22 mouse cellular contexts compared by ENCODE assay signal in the genomic region with DNA sequence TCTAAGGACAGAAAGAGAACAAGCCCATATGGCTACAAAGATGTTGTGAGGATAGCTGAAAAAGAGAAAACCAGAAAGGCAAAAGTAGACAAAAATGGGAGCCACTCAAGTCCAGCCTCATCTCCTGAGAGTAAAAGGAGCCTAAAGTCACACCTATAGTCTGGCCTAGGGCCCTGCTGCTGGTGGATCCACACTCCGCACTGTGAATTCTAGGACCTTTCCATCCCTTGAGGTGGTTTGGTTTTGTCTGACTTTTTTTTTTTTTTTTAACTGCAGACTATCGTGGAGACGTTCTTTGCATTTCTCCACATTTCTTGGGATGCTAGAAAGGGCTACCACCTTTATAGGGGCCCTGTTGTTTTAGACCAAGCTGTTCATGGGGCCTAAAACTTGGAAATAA. TPM values are rescaled to one million over a fixed set of nuclear protein-coding genes. Genes with fewer than 3 reads are reported as not detected.
A peak's percentile ranks its signal among the peaks of the same experiment; 100 is the strongest.
DNase-seq lines count a peak whose midpoint lies in the region; ATAC-seq and TF ChIP-seq lines count a peak whose summit lies in the region.
"Had no signal": no experiment of that assay in that cellular context is flagged by ENCODE, and none has a peak within 500 bp of the region (broad histone marks: within the 10 kb centered on the region; RNA-seq: fewer than 3 reads in every experiment).

No protein-coding gene starts in this region.

- TF ChIP-seq CTCF in heart, adult 2 months (IDR thresholded peaks at IDR 0.05), result no peak

- H3K27ac ChIP-seq in heart, adult 2 months, result no peak overlapping the region
- H3K27ac ChIP-seq in midbrain, embryonic 11.5 days (ENCODE audit: low read depth, low read length), result no peak overlapping the region
- no peak overlapping the region for H3K27ac ChIP-seq in midbrain, embryonic 14.5 days (replicated peaks; ENCODE audit: low read depth, low read length)
- H3K27ac ChIP-seq in neural tube, embryonic 15.5 days (replicated peaks), result no peak overlapping the region
- H3K27ac ChIP-seq in limb, embryonic 10.5 days, result no peak overlapping the region

- no peak overlapping the region for H3K4me2 ChIP-seq in midbrain, embryonic 11.5 days
- H3K4me2 ChIP-seq in midbrain, embryonic 14.5 days (ENCODE audit: low read length), result no peak overlapping the region
- H3K4me2 ChIP-seq in neural tube, embryonic 15.5 days, result no peak overlapping the region

- WGBS in heart, adult 2 months, result 92% methylated on average over 3 of the region's 3 CpGs
- 92% methylated on average over 3 of the region's 3 CpGs for WGBS in midbrain, embryonic 11.5 days
- 91% methylated on average over 3 of the region's 3 CpGs for WGBS in midbrain, embryonic 14.5 days
- whole genome bisulfite sequencing in neural tube, embryonic 15.5 days, result 94% methylated on average over 3 of the region's 3 CpGs
- 91% methylated on average over 3 of the region's 3 CpGs for WGBS in limb, embryonic 10.5 days

- intact Hi-C loops in heart, adult 2 months (cut with DNase I), result no loop called here

- DNase-seq in heart, adult 11 months, result peak; percentile 55
- DNase-seq in heart, adult 2 months, result no peak
- DNase-seq in midbrain, embryonic 11.5 days (ENCODE audit: low spot score, missing footprints), result peak; percentile 54
- DNase-seq in midbrain, embryonic 14.5 days, result no peak
- DNase-seq in neural tube, embryonic 10.5 days (ENCODE audit: extremely low spot score, low spot score), result peak; percentile 4
- peak; percentile 2 for DNase-seq in limb, embryonic 10.5 days (ENCODE audit: low spot score)
- DNase-seq in kidney, postnatal 25 days, result no peak
- DNase-seq: adrenal gland, adult 2 months; adrenal gland, adult 8-10 months; adrenal gland, postnatal 10 days; adrenal gland, postnatal 14 days; adrenal gland, postnatal 25 days; adrenal gland, postnatal 36 days; B cell, adult 2 months; cerebellum, adult 11 months; cerebellum, adult 11-12 months had no signal

- H3K4me1 ChIP-seq in heart, adult 2 months (ENCODE audit: control insufficient read depth, insufficient read depth, low read length), result no peaks in the 10 kb centered on the region
- no peaks in the 10 kb centered on the region for H3K4me1 ChIP-seq in midbrain, embryonic 11.5 days (ENCODE audit: control insufficient read depth, insufficient read depth, low read length)
- H3K4me1 ChIP-seq in midbrain, embryonic 14.5 days (ENCODE audit: control insufficient read depth, insufficient read depth, low read length), result no peaks in the 10 kb centered on the region
- no peaks in the 10 kb centered on the region for H3K4me1 ChIP-seq in neural tube, embryonic 15.5 days
- no peaks in the 10 kb centered on the region for H3K4me1 ChIP-seq in limb, embryonic 10.5 days

- TF ChIP-seq EP300 in heart, adult 2 months (IDR thresholded peaks at IDR 0.05; ENCODE audit: insufficient read depth, low read depth, low read length), result no peak

- TF ChIP-seq POLR2A in heart, adult 2 months (IDR thresholded peaks at IDR 0.05; ENCODE audit: insufficient read depth, low read depth, low read length), result no peak

- no peaks in the 10 kb centered on the region for H3K9me3 ChIP-seq in midbrain, embryonic 11.5 days (ENCODE audit: control insufficient read depth, low read length)
- H3K9me3 ChIP-seq in midbrain, embryonic 14.5 days (ENCODE audit: control insufficient read depth, low read length), result no peaks in the 10 kb centered on the region
- no peaks in the 10 kb centered on the region for H3K9me3 ChIP-seq in neural tube, embryonic 15.5 days (replicated peaks)
- no peaks in the 10 kb centered on the region for H3K9me3 ChIP-seq in limb, embryonic 10.5 days (replicated peaks)
- H3K9me3 ChIP-seq: G1E had no signal

- no peak for ATAC-seq in midbrain, embryonic 11.5 days (ENCODE audit: low FRiP score)
- no peak for ATAC-seq in midbrain, embryonic 14.5 days (ENCODE audit: low FRiP score, low TSS enrichment)
- no peak for ATAC-seq in neural tube, embryonic 15.5 days (ENCODE audit: low FRiP score)
- ATAC-seq: activated CD4-positive, CD25-positive, alpha-beta regulatory T cell, adult 4 months; CD4-positive, CD25-positive, alpha-beta regulatory T cell, adult 4 months; Patski had no signal

- no peaks in the 10 kb centered on the region for H3K27me3 ChIP-seq in heart, adult 2 months (ENCODE audit: control insufficient read depth, insufficient read depth, low read length)
- H3K27me3 ChIP-seq in midbrain, embryonic 11.5 days (ENCODE audit: control insufficient read depth, insufficient read depth, low read length), result no peaks in the 10 kb centered on the region
- no peaks in the 10 kb centered on the region for H3K27me3 ChIP-seq in midbrain, embryonic 14.5 days (ENCODE audit: control insufficient read depth, insufficient read depth, low read length)
- no peaks in the 10 kb centered on the region for H3K27me3 ChIP-seq in neural tube, embryonic 15.5 days (replicated peaks)
- H3K27me3 ChIP-seq in limb, embryonic 10.5 days (ENCODE audit: low read depth, poor library complexity, severe bottlenecking), result no peaks in the 10 kb centered on the region
- H3K27me3 ChIP-seq: CH12.LX, Patski had no signal

- H3K36me3 ChIP-seq in heart, adult 2 months (ENCODE audit: control insufficient read depth, insufficient read depth, low read length), result no peaks in the 10 kb centered on the region; the same call in 1 of the 2 replicates
- peaks cover 2% of the 10 kb centered on the region; the same call in 1 of the 2 replicates for H3K36me3 ChIP-seq in midbrain, embryonic 11.5 days (ENCODE audit: control insufficient read depth, insufficient read depth, low read length)
- peaks cover 60% of the 10 kb centered on the region for H3K36me3 ChIP-seq in midbrain, embryonic 14.5 days (ENCODE audit: control insufficient read depth, insufficient read depth, low read length)
- peaks cover 70% of the 10 kb centered on the region for H3K36me3 ChIP-seq in neural tube, embryonic 15.5 days
- H3K36me3 ChIP-seq in limb, embryonic 10.5 days, result peaks cover 83% of the 10 kb centered on the region

- H3K9ac ChIP-seq in heart, adult 2 months (ENCODE audit: low read depth, low read length), result no peak overlapping the region
- H3K9ac ChIP-seq in midbrain, embryonic 11.5 days (ENCODE audit: low read length), result no peak overlapping the region
- H3K9ac ChIP-seq in midbrain, embryonic 14.5 days (replicated peaks; ENCODE audit: low read length), result no peak overlapping the region
- H3K9ac ChIP-seq in neural tube, embryonic 15.5 days (replicated peaks), result no peak overlapping the region

- H3K4me3 ChIP-seq in heart, adult 2 months, result no peak overlapping the region
- no peak overlapping the region for H3K4me3 ChIP-seq in midbrain, embryonic 11.5 days (ENCODE audit: low read depth, low read length)
- H3K4me3 ChIP-seq in midbrain, embryonic 14.5 days (replicated peaks; ENCODE audit: low read depth, low read length), result no peak overlapping the region
- H3K4me3 ChIP-seq in neural tube, embryonic 15.5 days (replicated peaks), result no peak overlapping the region
- no peak overlapping the region for H3K4me3 ChIP-seq in limb, embryonic 10.5 days

- H3K79me2 ChIP-seq in heart, adult 2 months (replicated peaks; ENCODE audit: control insufficient read depth, insufficient read depth, low read length), result no peaks in the 10 kb centered on the region

RNA-seq across cellular contexts. Expression of gene A430033K04Rik, which starts 18.4 kb away (rescaled TPM):
- 1 to 10 TPM; 3.5 to 4.3 TPM for total RNA-seq in heart, adult 2 months (2021)
- polyA plus RNA-seq in heart, adult 2 months (2012; rRNA removed), result 0.98 and 2.9 TPM in 2 replicates
- 10.6 and 11.2 TPM in 2 replicates for polyA plus RNA-seq in midbrain, embryonic 11.5 days (2014; fragmentation: Nextera tagmentation; extraction: Ambion mirVana)
- polyA plus RNA-seq in midbrain, embryonic 14.5 days (2014; fragmentation: Nextera tagmentation; extraction: Ambion mirVana), result 17.4 and 22.6 TPM in 2 replicates
- 22.1 and 22.2 TPM in 2 replicates for polyA plus RNA-seq in neural tube, embryonic 15.5 days (2015; fragmentation: Nextera tagmentation; extraction: Ambion mirVana)
- polyA plus RNA-seq in limb, embryonic 10.5 days (2016; fragmentation: Nextera tagmentation; extraction: Ambion mirVana), result 9.3 and 13.4 TPM in 2 replicates

RNA-seq across cellular contexts. Expression of gene Zfp68, which starts 21.5 kb away (rescaled TPM):
- total RNA-seq in heart, adult 2 months (2021), result 10 to 100 TPM; 17.7 to 19.4 TPM
- 6.8 and 13.8 TPM in 2 replicates for polyA plus RNA-seq in heart, adult 2 months (2012; rRNA removed)
- polyA plus RNA-seq in midbrain, embryonic 11.5 days (2014; fragmentation: Nextera tagmentation; extraction: Ambion mirVana), result 73.1 and 81.9 TPM in 2 replicates
- polyA plus RNA-seq in midbrain, embryonic 14.5 days (2014; fragmentation: Nextera tagmentation; extraction: Ambion mirVana), result 94.7 and 108 TPM in 2 replicates
- 66.9 and 69.6 TPM in 2 replicates for polyA plus RNA-seq in neural tube, embryonic 15.5 days (2015; fragmentation: Nextera tagmentation; extraction: Ambion mirVana)
- polyA plus RNA-seq in limb, embryonic 10.5 days (2016; fragmentation: Nextera tagmentation; extraction: Ambion mirVana), result 58.4 and 70.5 TPM in 2 replicates

Comparison
In these comparisons a context has a peak if more than half of its experiments do, and no peak if none do; other contexts are left out.
1. DNase-seq: peak in heart, adult 11 months (single experiment), midbrain, embryonic 11.5 days (single experiment), neural tube, embryonic 10.5 days (single experiment) and limb, embryonic 10.5 days (single experiment); none in heart, adult 2 months (0 of 2), midbrain, embryonic 14.5 days (single experiment) and kidney, postnatal 25 days (0 of 2).